In genomic region chr10:120839966-120840365, GRCm38 (mm10) we compare ENCODE assay signal across 19 mouse cellular contexts. TPM values are rescaled to one million over a fixed set of nuclear protein-coding genes. Genes with fewer than 3 reads are reported as not detected.
DNase-seq lines count a peak whose midpoint lies in the region; ATAC-seq and TF ChIP-seq lines count a peak whose summit lies in the region.
"Had no signal": no experiment of that assay in that cellular context is flagged by ENCODE, and none has a peak within 500 bp of the region (broad histone marks: within the 10 kb centered on the region; RNA-seq: fewer than 3 reads in every experiment).

No protein-coding gene starts in this region.

- no peaks in the 10 kb centered on the region for H3K36me3 ChIP-seq in kidney, adult 2 months (ENCODE audit: control insufficient read depth, insufficient read depth, low read length)
- peaks cover 10% of the 10 kb centered on the region; the same call in 1 of the 2 replicates for H3K36me3 ChIP-seq in lung, embryonic 14.5 days (ENCODE audit: insufficient read depth)
- no peaks in the 10 kb centered on the region for H3K36me3 ChIP-seq in midbrain, embryonic 14.5 days (ENCODE audit: control insufficient read depth, insufficient read depth, low read length)
- H3K36me3 ChIP-seq: forebrain, embryonic 15.5 days; hindbrain, embryonic 13.5 days had no signal

- no peak overlapping the region for H3K4me2 ChIP-seq in lung, embryonic 14.5 days
- H3K4me2 ChIP-seq in midbrain, embryonic 14.5 days (ENCODE audit: low read length) = no peak overlapping the region
- H3K4me2 ChIP-seq: forebrain, embryonic 15.5 days; hindbrain, embryonic 13.5 days had no signal

- H3K4me3 ChIP-seq in kidney, adult 2 months (ENCODE audit: insufficient read depth, low read depth, low read length) = no peak overlapping the region
- H3K4me3 ChIP-seq in lung, embryonic 14.5 days (ENCODE audit: low read depth, low read length) = no peak overlapping the region
- no peak overlapping the region for H3K4me3 ChIP-seq in midbrain, embryonic 14.5 days (replicated peaks; ENCODE audit: low read depth, low read length)
- H3K4me3 ChIP-seq: embryonic facial prominence, embryonic 10.5 days; forebrain, embryonic 15.5 days; heart, embryonic 10.5 days; hindbrain, embryonic 13.5 days had no signal

- TF ChIP-seq POLR2A in kidney, adult 2 months (IDR thresholded peaks at IDR 0.05; ENCODE audit: low read depth, low read length) = no peak

- no peak overlapping the region for H3K27ac ChIP-seq in kidney, adult 2 months (ENCODE audit: insufficient read depth, low read depth, low read length)
- no peak overlapping the region for H3K27ac ChIP-seq in lung, embryonic 14.5 days (ENCODE audit: low read depth)
- no peak overlapping the region for H3K27ac ChIP-seq in midbrain, embryonic 14.5 days (replicated peaks; ENCODE audit: low read depth, low read length)
- H3K27ac ChIP-seq: embryonic facial prominence, embryonic 10.5 days; forebrain, embryonic 15.5 days; heart, embryonic 10.5 days; hindbrain, embryonic 13.5 days had no signal

- no peaks in the 10 kb centered on the region for H3K27me3 ChIP-seq in kidney, adult 2 months (replicated peaks; ENCODE audit: control insufficient read depth, insufficient read depth, low read length)
- H3K27me3 ChIP-seq in lung, embryonic 14.5 days (ENCODE audit: insufficient read depth, low read length) = no peaks in the 10 kb centered on the region
- no peaks in the 10 kb centered on the region for H3K27me3 ChIP-seq in midbrain, embryonic 14.5 days (ENCODE audit: control insufficient read depth, insufficient read depth, low read length)
- H3K27me3 ChIP-seq: CH12.LX; forebrain, embryonic 15.5 days; hindbrain, embryonic 13.5 days; Patski had no signal

- TF ChIP-seq CTCF in kidney, adult 2 months (conservative IDR thresholded peaks at IDR 0.05; ENCODE audit: insufficient read depth, insufficient read length, low read depth, low read length) = no peak
- no peak for TF ChIP-seq CTCF in lung, embryonic 14.5 days (IDR thresholded peaks at IDR 0.05; ENCODE audit: low read depth)

- 64% methylated on average over 7 of the region's 7 CpGs for WGBS in kidney, adult 2 months
- 57% methylated on average over 7 of the region's 7 CpGs for WGBS in lung, embryonic 14.5 days
- 91% methylated on average over 7 of the region's 7 CpGs for WGBS in midbrain, embryonic 14.5 days

- peak; percentile 14 for DNase-seq in kidney, adult 2 months
- no peak for DNase-seq in kidney, adult 18-20 months
- DNase-seq in lung, embryonic 14.5 days = peak; percentile 62
- no peak for DNase-seq in lung, adult 18-20 months
- DNase-seq in lung, postnatal 36 days = peak; percentile 20
- no peak for DNase-seq in midbrain, embryonic 14.5 days
- DNase-seq: adrenal gland, postnatal 14 days; cerebellum, adult 18-20 months; cerebellum, postnatal 10 days; gastrocnemius, postnatal 36 days; heart, adult 18-20 months; heart, postnatal 10 days had no signal

- H3K4me1 ChIP-seq in kidney, adult 2 months (ENCODE audit: control insufficient read depth, insufficient read depth, low read length) = no peaks in the 10 kb centered on the region
- no peaks in the 10 kb centered on the region for H3K4me1 ChIP-seq in lung, embryonic 14.5 days (ENCODE audit: insufficient read depth)
- H3K4me1 ChIP-seq in midbrain, embryonic 14.5 days (ENCODE audit: control insufficient read depth, insufficient read depth, low read length) = no peaks in the 10 kb centered on the region
- H3K4me1 ChIP-seq: embryonic facial prominence, embryonic 10.5 days; forebrain, embryonic 15.5 days; heart, embryonic 10.5 days; hindbrain, embryonic 13.5 days had no signal

- no peak overlapping the region for H3K9ac ChIP-seq in lung, embryonic 14.5 days
- H3K9ac ChIP-seq in midbrain, embryonic 14.5 days (replicated peaks; ENCODE audit: low read length) = no peak overlapping the region
- H3K9ac ChIP-seq: forebrain, embryonic 15.5 days; hindbrain, embryonic 13.5 days had no signal

- no peaks in the 10 kb centered on the region for H3K9me3 ChIP-seq in lung, embryonic 14.5 days (ENCODE audit: low read depth, low read length)
- H3K9me3 ChIP-seq in midbrain, embryonic 14.5 days (ENCODE audit: control insufficient read depth, low read length) = no peaks in the 10 kb centered on the region
- H3K9me3 ChIP-seq: forebrain, embryonic 15.5 days; heart, embryonic 10.5 days; hindbrain, embryonic 13.5 days had no signal

- ATAC-seq in lung, embryonic 14.5 days (ENCODE audit: insufficient read depth) = no peak
- no peak for ATAC-seq in midbrain, embryonic 14.5 days (ENCODE audit: low FRiP score, low TSS enrichment)
- ATAC-seq: activated CD4-positive, CD25-positive, alpha-beta regulatory T cell, adult 4 months; forebrain, embryonic 15.5 days; Patski had no signal

RNA-seq across cellular contexts. Expression of gene Msrb3, which starts 58.9 kb away (rescaled TPM):
- polyA plus RNA-seq in kidney, adult 2 months (2012; rRNA removed) = 7.8 and 9.4 TPM in 2 replicates
- polyA plus RNA-seq in lung, embryonic 14.5 days (2014; fragmentation: Nextera tagmentation; extraction: Ambion mirVana) = 13.0 and 14.1 TPM in 2 replicates
- polyA plus RNA-seq in midbrain, embryonic 14.5 days (2014; fragmentation: Nextera tagmentation; extraction: Ambion mirVana) = 0.55 and 1.2 TPM in 2 replicates

Comparison
In these comparisons a context has a peak if more than half of its experiments do, and no peak if none do; other contexts are left out.
1. DNase-seq: peak in kidney, adult 2 months (single experiment), lung, embryonic 14.5 days (single experiment) and lung, postnatal 36 days (single experiment); none in kidney, adult 18-20 months (single experiment), lung, adult 18-20 months (0 of 2) and midbrain, embryonic 14.5 days (single experiment).